Mouse (Mus musculus) cortical plate, adult 2 months (tissue): ENCODE measurements around the gene Cdh10. TPM values are rescaled to one million over a fixed set of nuclear protein-coding genes. Genes with fewer than 3 reads are reported as not detected.

Source experiments
- H3K27ac ChIP-seq: fragments of 200-500 bp; 2 replicates; pipeline ENCODE4 v1.5.1; 2012; ENCODE audit warnings: low read length, control low read depth, inconsistent platforms; ENCODE audit not compliant: insufficient read depth
- H3K4me1 ChIP-seq: fragments of 200-500 bp; 2 replicates; pipeline ENCODE4 v1.6.1; 2011; ENCODE audit warnings: low read length; ENCODE audit not compliant: control insufficient read depth, insufficient read depth
- H3K4me3 ChIP-seq: fragments of 200-500 bp; 2 replicates; pipeline ENCODE4 v1.5.1; 2011; ENCODE audit warnings: mild to moderate bottlenecking, low read length, control low read depth; ENCODE audit not compliant: insufficient read depth
- CTCF ChIP-seq: fragments of 200-500 bp; IDR thresholded peaks from 2 replicates; pipeline ENCODE4 v1.5.1; 2011; ENCODE audit warnings: mild to moderate bottlenecking, control low read depth, low read length; ENCODE audit not compliant: insufficient read depth; ENCODE audit errors: extremely low read depth
- POLR2A ChIP-seq: fragments of 200-500 bp; IDR thresholded peaks from 2 replicates; pipeline ENCODE4 v1.6.1; 2011; ENCODE audit warnings: mild to moderate bottlenecking, low read length, control low read depth; ENCODE audit not compliant: insufficient read depth; ENCODE audit errors: extremely low read depth
- polyA plus RNA-seq: library from polyadenylated mRNA; depleted of rRNA; stranded (reverse); fragments of >200 nt; gene quantifications from 2 replicates; pipeline ENCODE4 v1.2.3, GENCODE M21; 2012; rRNA removed

The Cdh10 gene
- polyA plus RNA-seq: 36.6 and 40.2 TPM in 2 replicates

- Histone ChIP-seq H3K4me1 (peaks cover 2% of the 10 kb centered on the region; the same call in 1 of the 2 replicates), H3K4me3 (peak within 1 kb of the TSS; percentile 47), H3K27ac (peak within 1 kb of the TSS; percentile 97)
- TF ChIP-seq CTCF (no peak), POLR2A (peak; percentile 90)
Observed at GRCm38 (mm10) chr15:18818185-18818973, at the start of gene Cdh10. Gene Cdh10, plus strand, starts transcription at chr15:18818947.

DNA sequence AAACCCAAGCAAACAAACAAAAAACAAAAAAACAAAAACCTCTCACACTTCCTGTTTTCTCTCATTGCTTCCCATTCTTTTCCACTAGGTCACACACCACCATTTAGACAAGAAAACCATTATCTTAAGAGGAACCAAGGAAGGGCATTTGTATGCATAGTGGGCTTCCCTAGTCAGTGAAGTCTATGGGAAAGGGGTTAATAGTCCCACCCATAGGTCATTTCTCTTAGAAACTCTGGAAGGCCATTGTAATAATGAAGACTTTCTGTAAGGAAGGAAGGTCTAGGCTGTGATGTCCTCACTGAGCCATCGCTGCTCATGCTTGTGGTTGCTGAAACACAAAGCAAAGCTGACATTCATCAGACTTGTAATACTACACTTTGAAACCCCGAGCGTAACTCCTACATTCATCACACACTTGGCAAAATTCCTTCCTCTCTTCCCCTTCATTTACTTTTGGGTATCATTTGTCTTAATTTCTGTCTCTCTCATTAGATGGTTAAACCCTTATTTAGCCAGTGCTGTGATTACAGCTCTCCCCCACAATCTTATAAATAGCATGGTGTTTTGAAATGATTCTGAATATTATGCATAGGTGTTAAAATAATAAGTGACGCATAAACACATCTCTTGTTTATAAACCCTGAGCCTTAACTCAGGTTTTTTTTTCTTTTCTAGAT, 9.5 kb upstream of the Cdh10 start:
- TF ChIP-seq CTCF (no peak), POLR2A (no peak)

DNA sequence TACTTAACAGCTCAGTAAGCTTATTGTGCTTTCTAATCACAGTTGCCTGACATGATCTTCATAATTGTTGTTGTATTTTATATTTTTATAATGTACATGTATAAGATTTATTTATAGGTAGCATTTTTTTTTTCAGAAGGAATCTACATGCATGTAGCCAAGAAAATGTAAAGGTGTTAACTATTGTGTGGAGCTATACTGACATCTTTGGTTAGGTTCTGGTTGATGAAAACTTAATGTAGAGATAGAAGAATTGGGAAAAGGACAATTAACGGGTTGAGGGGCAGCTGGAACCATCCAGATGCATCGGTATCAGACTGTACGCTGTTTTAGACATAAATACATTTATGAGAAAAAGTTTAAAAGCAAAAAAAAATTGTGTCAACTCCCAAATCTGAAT, 1.0 kb upstream of the Cdh10 start:
- TF ChIP-seq POLR2A: no peak
- no peak for TF ChIP-seq CTCF
- Histone ChIP-seq H3K27ac (no peak overlapping the region), H3K4me1 (peaks cover 2% of the 10 kb centered on the region; the same call in 1 of the 2 replicates), H3K4me3 (no peak overlapping the region)

More for the DNA sequence above, 9.5 kb upstream of the Cdh10 start:
- Histone ChIP-seq H3K27ac (no peak overlapping the region), H3K4me1 (no peaks in the 10 kb centered on the region), H3K4me3 (no peak overlapping the region)

GRCm38 (mm10) chr15:18820226-18820625, 1.5 kb downstream of the Cdh10 start:
- TF ChIP-seq CTCF (no peak), POLR2A (no peak)
- H3K4me3 ChIP-seq: peak overlapping the region; percentile 52
- peaks cover 3% of the 10 kb centered on the region; the same call in 1 of the 2 replicates for H3K4me1 ChIP-seq
- H3K27ac ChIP-seq: peak overlapping the region; percentile 90

DNA sequence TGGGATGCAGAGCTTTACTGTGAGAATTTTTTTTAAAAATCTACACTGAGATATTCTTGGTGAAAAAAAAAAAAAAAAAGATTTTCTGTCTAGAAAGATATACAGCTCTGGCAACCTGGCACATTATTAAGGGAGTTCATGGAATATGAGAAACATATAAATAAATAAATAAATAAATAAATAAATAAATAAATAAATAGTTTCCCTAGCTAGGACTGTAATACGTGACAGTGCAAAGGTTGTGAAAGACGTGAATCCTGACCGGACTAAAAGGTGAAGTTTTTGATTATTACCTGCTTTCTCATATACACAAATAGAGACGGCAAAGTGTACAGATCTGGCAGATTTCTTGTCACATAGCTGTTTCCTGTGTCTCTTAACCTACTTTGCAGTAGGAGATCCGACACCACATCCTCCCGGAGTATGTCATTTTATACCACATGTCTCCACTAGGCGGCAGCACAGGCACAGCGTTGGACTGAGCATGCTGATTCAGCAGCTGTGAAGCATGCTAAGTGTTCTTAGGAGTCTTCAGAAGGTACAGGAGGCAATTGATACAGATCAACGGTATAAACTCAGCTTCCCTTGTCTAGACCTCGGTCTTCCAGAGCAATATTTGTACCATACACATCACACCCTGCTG, 2.5 kb downstream of the Cdh10 start:
- Histone ChIP-seq H3K4me1 (peaks cover 3% of the 10 kb centered on the region; the same call in 1 of the 2 replicates), H3K4me3 (peak overlapping the region; percentile 52; the same call in 1 of the 2 replicates), H3K27ac (no peak overlapping the region)
- TF ChIP-seq POLR2A (0 out of 2 replicates have a peak, but pooled peaks have one; percentile 12), CTCF (peak; percentile 99)

- TF ChIP-seq POLR2A: no peak
- no peak for TF ChIP-seq CTCF
- Histone ChIP-seq H3K4me3 (no peak overlapping the region), H3K27ac (no peak overlapping the region), H3K4me1 (peaks cover 3% of the 10 kb centered on the region; the same call in 1 of the 2 replicates)
Observed at GRCm38 (mm10) chr15:18823420-18823819, 4.7 kb downstream of the Cdh10 start.

- TF ChIP-seq CTCF (peak; percentile 36; the same call in 1 of the 2 replicates), POLR2A (no peak)
- Histone ChIP-seq H3K4me3 (no peak overlapping the region), H3K27ac (no peak overlapping the region), H3K4me1 (no peaks in the 10 kb centered on the region; the same call in 1 of the 2 replicates)
Observed at GRCm38 (mm10) chr15:18832263-18832662, 13.5 kb downstream of the Cdh10 start.

- H3K4me1 ChIP-seq: peaks cover 3% of the 10 kb centered on the region; the same call in 1 of the 2 replicates
- no peak for TF ChIP-seq POLR2A
- TF ChIP-seq CTCF: no peak
- H3K4me3 ChIP-seq: no peak overlapping the region
- H3K27ac ChIP-seq: 0 out of 2 replicates have a peak overlapping the region, but pooled peaks have one; percentile 7
Observed at GRCm38 (mm10) chr15:18841769-18842168, 23.0 kb downstream of the Cdh10 start.

DNA sequence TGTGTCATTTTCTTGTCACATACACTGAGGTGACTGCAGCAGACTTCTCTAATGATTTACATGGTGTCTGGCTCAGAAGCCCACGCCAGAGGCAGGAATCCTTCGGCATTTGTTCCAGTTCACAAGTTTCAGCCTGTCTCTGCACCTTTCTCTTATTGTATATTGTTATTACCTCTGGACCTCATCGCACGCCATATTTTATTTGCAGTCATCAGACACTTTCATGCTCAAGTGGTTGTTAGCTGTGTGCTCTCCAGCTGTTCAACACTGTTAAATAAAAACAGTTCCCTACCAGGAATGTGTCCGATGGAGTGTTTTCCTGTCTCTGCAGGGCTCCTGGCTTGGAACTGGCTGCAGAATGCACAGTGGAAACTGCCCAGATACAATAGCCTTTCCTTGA, 26.1 kb downstream of the Cdh10 start:
- no peak overlapping the region for H3K4me3 ChIP-seq
- peaks cover 3% of the 10 kb centered on the region; the same call in 1 of the 2 replicates for H3K4me1 ChIP-seq
- H3K27ac ChIP-seq: no peak overlapping the region
- TF ChIP-seq CTCF (no peak), POLR2A (no peak)
